Mouse (Mus musculus): Measurements from ENCODE around the gene Mx1.

Mx1 gene

DNA sequence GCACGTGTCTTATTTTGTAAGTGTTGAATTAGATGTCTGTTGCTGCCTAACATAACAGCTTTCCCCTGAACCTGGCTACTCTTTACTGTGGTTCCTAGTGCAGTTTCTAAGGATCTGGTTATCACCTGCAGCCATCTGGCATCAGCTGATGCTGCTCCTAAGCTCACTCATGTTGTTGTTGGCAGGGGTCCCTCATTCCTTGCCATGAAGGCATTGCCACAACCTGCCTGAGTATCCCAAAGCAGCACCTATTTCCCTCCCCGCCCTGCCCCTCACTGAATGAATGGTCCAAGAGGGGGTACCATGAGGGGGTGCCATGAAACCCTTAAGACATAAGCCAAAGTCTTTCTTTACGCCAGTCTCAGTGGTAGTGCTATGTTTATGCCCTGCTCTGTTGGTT lies 34.7 kb downstream of the Mx1 start:
- DNase-seq (ENCODE audit: low read depth, low spot score), result no peak
- Histone ChIP-seq H3K27me3 (ENCODE audit: control insufficient read depth, insufficient read depth, low read length, poor library complexity, severe bottlenecking) (no peaks in the 10 kb centered on the region), H3K36me3 (ENCODE audit: control insufficient read depth, insufficient read depth, low read length, poor library complexity, severe bottlenecking) (no peaks in the 10 kb centered on the region)

- DNase-seq (ENCODE audit: low read depth, low spot score), result no peak
- no peaks in the 10 kb centered on the region for H3K36me3 ChIP-seq (ENCODE audit: control insufficient read depth, insufficient read depth, low read length, poor library complexity, severe bottlenecking)
- no peaks in the 10 kb centered on the region for H3K27me3 ChIP-seq (ENCODE audit: control insufficient read depth, insufficient read depth, low read length, poor library complexity, severe bottlenecking)
Measured at GRCm38 (mm10) chr16:97423627-97424026, 39.1 kb downstream of the Mx1 start.

- Histone ChIP-seq H3K27me3 (ENCODE audit: control insufficient read depth, insufficient read depth, low read length, poor library complexity, severe bottlenecking) (no peaks in the 10 kb centered on the region), H3K36me3 (ENCODE audit: control insufficient read depth, insufficient read depth, low read length, poor library complexity, severe bottlenecking) (no peaks in the 10 kb centered on the region)
- no peak for DNase-seq (ENCODE audit: low read depth, low spot score)
Measured at GRCm38 (mm10) chr16:97421671-97422070, 41.0 kb downstream of the Mx1 start.

DNA sequence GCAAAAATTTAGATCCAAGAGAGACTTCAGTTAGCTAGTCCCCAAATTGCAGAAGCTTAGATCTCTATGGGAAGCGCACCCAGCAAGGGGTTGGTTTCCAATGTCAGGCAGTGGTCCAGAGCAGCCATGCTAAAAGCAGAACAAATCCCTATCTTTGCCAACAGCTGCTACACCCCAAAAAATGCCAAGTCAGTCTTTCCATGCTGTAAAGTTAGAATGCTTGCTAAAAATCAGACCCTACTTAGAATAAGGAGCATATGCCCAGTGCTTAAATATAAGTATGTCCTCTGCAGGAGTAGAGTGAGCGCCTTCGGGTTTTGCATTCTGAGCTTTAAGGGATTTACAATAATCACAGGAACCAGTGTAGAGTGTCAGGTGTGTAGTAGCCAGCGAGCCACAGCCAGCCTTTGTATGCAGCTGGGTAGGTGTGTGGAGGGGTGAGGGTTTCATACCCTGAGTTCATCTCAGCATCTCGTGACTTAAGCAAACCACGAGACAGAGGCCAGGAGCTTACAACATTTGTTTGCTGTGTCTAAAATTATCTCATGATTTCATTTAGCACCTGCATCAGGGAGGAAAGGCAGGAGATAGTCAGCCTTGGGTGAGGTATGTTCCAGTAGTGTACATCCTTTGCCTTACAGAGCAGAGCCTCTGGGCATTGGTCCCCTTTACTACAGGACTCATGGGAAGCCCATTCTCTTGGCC lies 43.8 kb downstream of the Mx1 start:
- no peak for DNase-seq (ENCODE audit: low read depth, low spot score)
- no peaks in the 10 kb centered on the region for H3K36me3 ChIP-seq (ENCODE audit: control insufficient read depth, insufficient read depth, low read length, poor library complexity, severe bottlenecking)
- no peaks in the 10 kb centered on the region for H3K27me3 ChIP-seq (ENCODE audit: control insufficient read depth, insufficient read depth, low read length, poor library complexity, severe bottlenecking)

GRCm38 (mm10) chr16:97417896-97418542 lies 44.7 kb downstream of the Mx1 start:
- no peak for DNase-seq (ENCODE audit: low read depth, low spot score)
- no peaks in the 10 kb centered on the region for H3K27me3 ChIP-seq (ENCODE audit: control insufficient read depth, insufficient read depth, low read length, poor library complexity, severe bottlenecking)

DNA sequence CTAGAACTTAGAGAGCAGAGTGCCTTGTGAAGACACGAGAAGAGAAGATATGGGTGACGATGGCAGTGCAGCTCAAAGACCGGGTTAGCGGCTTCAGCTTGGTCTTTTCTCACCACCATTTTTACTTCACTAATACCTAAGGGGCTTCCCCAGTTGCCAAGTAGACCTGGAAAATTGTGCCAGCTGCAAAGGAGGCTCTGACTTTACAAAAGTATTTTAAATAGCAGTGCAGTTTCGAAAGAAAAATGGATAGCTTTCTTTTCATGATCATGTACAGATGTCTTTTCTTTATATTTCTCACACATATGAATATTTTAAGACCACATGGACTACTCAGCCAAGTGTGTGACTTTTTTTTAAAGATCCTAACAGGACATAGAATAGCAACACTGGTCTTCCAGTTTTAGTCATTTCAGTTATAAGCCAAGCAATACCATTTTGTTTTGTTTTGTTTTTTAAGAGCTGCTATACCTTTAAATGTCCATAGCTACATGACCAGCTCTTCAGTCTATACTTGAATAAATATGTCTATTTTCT lies 57.2 kb downstream of the Mx1 start:
- DNase-seq (ENCODE audit: low read depth, low spot score), result no peak
- H3K27me3 ChIP-seq (ENCODE audit: control insufficient read depth, insufficient read depth, low read length, poor library complexity, severe bottlenecking), result no peaks in the 10 kb centered on the region
- no peaks in the 10 kb centered on the region for H3K36me3 ChIP-seq (ENCODE audit: control insufficient read depth, insufficient read depth, low read length, poor library complexity, severe bottlenecking)

More at GRCm38 (mm10) chr16:97417896-97418542, 44.7 kb downstream of the Mx1 start:
- no peaks in the 10 kb centered on the region for H3K36me3 ChIP-seq (ENCODE audit: control insufficient read depth, insufficient read depth, low read length, poor library complexity, severe bottlenecking)

DNA sequence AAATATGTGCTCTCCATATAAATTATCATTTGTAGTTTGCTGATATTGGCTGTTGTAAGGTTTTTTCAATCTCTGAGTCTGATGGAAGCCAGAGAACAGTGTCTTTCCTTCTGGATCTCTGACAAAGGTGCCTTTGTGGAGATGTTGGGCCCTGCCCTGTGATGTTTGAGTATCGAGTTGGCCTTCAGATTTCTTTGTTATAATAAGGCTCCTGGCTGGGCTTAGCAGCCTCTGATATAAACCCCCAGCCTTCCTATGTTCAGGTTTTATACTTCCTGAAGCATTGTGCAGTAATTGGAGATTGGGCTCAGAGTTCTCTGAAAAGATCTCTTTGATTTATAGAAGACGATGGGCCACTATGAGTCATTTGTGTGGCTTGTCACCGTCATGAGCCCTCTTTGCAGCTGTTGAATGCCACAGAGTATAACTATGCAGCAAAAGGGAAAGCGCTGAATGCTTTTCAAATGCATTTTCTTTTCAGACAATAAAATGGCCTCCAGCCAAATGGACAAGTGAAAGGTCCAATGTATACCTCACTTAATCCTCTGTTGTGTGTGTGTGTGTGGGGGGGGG lies 60.4 kb downstream of the Mx1 start:
- Histone ChIP-seq H3K27me3 (ENCODE audit: control insufficient read depth, insufficient read depth, low read length, poor library complexity, severe bottlenecking) (no peaks in the 10 kb centered on the region), H3K36me3 (ENCODE audit: control insufficient read depth, insufficient read depth, low read length, poor library complexity, severe bottlenecking) (no peaks in the 10 kb centered on the region)
- no peak for DNase-seq (ENCODE audit: low read depth, low spot score)

- Histone ChIP-seq H3K36me3 (ENCODE audit: control insufficient read depth, insufficient read depth, low read length, poor library complexity, severe bottlenecking) (no peaks in the 10 kb centered on the region), H3K27me3 (ENCODE audit: control insufficient read depth, insufficient read depth, low read length, poor library complexity, severe bottlenecking) (no peaks in the 10 kb centered on the region)
- no peak for DNase-seq (ENCODE audit: low read depth, low spot score)
Measured at GRCm38 (mm10) chr16:97401741-97402140, 61.0 kb downstream of the Mx1 start.

GRCm38 (mm10) chr16:97399991-97400390 lies 62.7 kb downstream of the Mx1 start:
- DNase-seq (ENCODE audit: low read depth, low spot score), result no peak
- no peaks in the 10 kb centered on the region for H3K27me3 ChIP-seq (ENCODE audit: control insufficient read depth, insufficient read depth, low read length, poor library complexity, severe bottlenecking)
- no peaks in the 10 kb centered on the region for H3K36me3 ChIP-seq (ENCODE audit: control insufficient read depth, insufficient read depth, low read length, poor library complexity, severe bottlenecking)

- Histone ChIP-seq H3K27me3 (ENCODE audit: control insufficient read depth, insufficient read depth, low read length, poor library complexity, severe bottlenecking) (no peaks in the 10 kb centered on the region), H3K36me3 (ENCODE audit: control insufficient read depth, insufficient read depth, low read length, poor library complexity, severe bottlenecking) (no peaks in the 10 kb centered on the region)
- DNase-seq (ENCODE audit: low read depth, low spot score), result no peak
Measured at GRCm38 (mm10) chr16:97397945-97398531, 64.7 kb downstream of the Mx1 start.
